Mouse (Mus musculus): Measurements from ENCODE around the gene Tram2.

Gene Tram2

DNA sequence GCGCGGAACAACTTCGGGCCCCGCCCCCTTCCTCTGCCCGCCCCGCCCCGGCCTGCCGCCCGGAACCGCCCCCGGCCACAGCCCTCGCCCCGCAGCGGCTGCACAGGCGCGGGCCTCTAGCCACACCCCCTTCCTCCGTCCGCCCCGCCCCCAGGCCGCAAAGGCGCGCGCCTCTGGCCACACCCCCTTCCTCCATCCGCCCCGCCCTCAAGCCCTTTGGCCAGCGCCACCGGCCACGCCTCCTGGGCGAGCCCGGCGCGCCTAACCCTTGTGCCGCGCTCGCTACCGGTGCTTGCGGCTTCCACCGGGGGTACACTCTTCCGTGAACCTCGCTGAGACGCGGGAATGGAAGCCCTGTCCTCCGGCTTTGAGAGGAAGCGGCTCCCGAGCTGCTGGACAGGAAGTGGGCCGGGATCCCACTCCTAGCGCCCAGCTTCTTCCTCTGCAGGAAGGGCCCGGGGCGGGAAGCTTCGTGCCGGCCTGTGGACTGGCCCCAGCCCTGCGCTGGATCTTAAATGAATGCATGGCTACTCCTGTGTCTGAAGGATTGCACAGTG lies at the start of gene Tram2:
Gene Tram2, minus strand, starts transcription at position 13 of the 557 bp plus-strand sequence.
- peak; percentile 92 for DNase-seq

DNA sequence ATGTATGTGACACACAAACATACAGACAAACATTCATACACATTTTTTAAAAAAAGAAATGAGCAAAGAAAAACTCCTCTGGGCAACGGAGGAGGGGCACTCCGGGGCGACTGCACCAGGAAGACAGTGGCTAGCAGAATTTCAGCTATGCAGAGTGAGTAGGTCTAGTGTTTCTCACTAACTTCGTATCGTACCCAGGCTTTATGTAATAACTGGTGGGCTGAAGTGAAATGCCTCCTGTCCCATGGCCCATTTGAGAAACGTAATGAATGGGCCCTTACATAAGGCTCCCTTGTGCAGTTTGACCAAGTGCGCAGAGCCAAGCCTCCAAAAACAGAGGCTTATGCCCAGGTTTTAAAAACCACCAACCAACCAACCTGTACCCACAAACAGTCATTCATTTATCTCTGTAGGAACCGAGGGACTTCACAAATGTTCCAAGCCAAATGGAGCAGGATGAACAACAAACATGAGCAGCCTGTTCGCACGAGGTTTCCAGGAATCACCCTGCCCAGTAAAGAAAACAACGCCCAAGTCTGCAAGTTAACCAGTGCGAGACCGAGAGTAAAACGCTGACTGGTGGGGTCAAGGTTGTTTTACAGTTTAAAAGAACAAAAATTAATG lies 45.8 kb upstream of the Tram2 start:
- no peak for DNase-seq

DNA sequence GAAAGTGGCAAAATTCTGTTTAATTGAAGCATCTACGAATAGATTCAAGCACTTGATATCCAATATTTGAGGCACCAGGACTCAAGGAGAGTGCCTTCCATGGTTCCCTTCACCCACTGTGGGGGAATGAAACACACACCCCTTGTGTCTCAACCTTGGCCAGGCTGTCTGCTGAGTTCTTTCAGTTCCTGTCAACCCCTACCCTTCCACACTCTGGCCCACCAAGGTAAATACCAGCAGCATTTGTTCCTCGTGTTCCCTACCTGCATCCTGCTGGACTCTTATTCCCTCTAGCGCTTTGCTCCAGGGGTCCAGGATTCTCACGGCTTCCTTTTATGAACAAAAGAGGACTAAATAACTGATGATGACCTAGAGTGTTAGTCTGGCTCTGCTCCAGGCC lies 24.8 kb upstream of the Tram2 start:
- DNase-seq = no peak

DNA sequence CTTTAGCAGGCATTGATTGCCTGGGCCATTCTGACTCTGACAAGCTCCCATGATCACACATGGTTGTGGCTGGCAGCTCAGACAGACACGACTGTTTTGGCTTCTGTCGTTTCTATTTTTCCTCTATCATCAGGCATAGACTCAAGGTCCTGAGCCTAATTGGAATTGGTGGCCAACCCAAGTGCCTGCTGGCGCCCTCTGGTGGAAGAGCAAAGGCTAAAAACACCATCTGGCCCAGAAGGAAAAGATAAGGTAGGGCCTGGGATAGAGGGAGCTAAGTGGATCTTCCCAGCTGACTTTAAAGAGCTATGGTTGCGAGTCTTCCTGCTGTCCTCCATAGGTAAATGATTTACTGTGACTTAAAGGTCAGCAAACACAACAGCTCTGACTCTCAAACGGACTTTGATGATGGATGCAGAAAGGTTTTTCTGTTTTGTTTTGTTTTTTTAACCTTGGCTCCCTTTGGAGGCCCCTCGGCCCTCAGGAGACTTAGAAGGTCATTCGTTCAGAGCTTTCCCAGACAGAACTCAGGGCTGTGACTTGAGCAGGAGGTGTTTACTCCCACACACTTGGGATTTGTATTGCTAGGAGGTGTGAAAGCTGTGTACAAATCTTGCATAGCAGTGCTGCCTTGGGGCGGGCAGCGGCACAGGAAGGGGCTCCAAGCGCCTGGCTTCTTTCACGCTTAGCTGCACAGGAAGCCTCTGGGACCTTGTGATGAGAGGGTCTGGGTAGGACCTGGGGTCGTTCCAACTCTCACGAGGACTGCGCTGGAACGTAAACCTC lies 22.4 kb upstream of the Tram2 start:
- peak; percentile 49 for DNase-seq

DNA sequence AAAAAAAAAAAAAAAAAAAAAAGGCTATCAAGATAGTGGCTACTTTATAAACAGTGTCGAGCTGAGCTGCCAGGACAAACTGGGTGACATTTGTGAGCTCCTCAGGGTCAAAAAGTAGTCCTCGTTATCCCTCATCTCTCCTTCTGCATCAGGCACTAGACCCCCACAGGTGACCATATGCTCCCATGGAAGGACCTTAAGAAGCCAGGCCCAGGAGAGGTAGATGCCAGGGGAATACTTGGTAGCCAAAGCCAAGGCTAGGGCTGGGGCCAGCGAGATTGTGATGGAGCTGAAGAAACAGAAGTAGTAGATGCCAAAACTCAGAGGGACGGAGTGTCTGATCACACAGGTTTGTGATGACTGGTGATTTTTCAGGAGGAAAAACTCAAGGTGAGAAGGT lies 21.7 kb upstream of the Tram2 start:
- no peak for DNase-seq

DNA sequence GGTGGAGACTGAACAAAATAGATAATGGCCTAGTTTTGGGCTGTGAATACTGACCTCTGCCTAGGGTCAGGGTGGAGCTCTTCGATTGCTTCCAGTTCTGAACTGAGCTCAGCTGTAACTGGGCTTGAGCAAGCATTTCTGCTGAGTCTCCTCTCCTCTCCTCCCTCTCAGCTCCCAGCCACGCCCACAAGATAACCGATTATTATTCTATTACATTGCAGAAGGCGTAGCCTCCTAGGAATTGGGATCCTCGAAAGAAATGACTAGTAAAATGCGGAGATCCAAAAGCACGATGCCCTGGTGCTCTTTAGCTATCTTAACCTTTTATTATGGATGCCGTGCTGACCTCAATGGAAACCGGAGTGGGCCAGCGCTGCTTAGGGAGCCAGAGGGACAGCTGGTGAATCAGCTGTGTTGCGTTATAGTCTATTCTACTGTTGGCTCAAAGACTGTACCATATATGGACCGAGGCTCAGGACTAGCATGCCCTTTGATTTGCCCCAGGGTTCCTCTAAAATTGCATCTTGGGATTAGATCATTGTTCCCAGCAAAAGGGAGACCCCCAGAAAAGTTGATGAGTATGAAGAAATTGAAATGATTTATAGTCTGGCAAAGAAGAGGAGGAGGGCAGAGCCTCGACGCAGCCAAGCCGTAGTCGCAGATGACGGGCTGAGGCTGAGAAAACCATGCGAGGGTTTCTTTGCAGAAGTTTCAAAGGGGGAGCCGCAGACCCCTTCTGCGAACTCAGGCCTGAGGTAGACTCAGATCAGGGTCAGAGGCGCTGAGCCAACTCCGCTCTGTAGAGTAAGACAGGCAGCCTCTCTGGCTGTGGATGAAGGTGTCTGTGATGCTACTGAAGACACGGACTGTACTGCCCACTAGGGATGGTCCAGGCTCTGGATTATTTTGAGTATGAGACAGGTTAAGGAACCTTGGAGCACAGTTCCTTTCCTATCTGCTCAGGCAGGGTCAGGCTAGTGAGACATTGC lies 18.3 kb upstream of the Tram2 start:
- no peak for DNase-seq

DNA sequence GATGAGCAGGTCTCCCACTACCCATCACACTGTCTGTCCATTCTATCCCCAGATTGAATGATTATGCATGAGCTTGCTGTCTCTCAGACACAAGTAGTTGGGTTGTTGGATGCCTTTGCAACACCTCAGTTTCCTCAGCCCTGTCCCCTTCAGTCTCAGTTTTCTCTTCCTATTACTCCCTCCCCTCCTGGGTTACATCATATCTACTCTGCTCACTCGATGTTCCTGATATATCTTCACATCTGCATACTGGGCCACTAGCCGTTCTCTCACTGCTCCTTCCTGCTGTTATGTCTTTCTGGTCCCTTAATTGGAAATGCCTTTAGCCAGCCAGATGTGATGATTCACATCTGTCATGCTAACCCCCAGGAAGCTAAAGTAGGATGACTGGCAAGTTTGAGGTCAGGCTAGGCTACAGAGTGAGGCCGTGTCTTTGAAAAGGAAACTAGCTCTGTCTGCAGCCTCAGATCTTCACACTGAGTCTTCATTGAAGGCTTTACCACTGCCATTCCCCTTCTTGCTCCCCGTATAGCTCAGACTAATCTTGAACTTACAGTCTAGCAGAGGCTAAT lies 15.7 kb upstream of the Tram2 start:
- no peak for DNase-seq

DNA sequence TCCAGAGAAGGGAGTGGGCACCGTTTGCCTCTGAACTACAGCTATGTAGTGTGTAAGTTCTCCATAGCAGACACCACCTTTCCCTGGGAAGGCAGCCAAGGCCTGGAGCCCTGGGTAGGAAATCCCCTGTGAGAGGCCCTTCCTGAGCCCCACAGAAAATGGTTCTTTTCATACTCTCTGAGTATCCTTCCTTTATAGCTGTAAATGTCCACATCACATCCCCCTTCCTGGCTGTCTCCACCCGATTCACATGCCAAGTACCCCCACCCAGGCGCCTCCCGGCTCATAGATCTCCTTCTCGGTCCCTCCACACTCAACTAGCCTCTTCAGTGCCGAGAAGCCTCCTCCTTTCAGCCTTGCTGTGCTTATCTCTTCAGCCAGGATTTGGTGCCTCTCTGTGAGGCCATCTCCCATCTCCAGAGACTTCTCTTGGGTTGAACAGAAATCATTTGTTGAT lies 10.7 kb upstream of the Tram2 start:
- no peak for DNase-seq

DNA sequence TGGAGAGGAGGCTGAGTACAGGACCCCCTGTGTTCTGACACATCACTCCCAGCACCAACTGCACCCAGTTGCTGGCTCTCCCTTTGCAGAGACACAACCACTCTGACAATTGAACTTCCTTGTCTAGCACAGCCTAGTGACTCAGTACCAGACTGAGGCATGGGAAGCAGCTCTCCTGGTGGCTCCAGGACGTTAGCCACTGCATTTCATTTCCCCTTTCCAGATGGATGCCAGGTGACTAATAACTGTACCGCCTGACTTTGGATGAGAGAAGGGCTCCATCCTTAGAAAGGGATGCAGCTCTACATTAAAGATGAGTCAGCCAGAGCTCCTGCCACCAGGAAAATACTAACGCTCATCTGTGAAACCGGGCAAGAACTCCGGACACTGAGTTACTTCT lies 7.3 kb upstream of the Tram2 start:
- no peak for DNase-seq

DNA sequence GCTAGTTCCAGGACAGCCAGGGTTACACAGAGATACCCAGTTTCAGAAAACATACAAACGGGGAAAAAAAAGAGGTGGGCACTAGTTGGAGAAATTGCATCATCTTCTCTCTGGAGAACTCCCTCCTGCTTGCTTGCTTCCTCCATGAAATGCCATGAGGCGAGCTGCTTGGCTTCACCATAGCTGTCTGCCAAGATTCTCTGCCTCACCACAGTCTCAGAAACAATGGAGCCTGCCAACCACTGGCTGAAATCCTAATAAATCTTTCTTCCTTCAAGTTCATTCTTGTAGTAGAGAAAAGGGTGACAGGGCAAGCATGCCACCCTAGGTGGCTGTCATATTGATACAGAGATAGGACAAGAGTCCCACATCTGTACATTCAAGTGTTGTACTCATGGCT lies 5.6 kb upstream of the Tram2 start:
- no peak for DNase-seq

DNA sequence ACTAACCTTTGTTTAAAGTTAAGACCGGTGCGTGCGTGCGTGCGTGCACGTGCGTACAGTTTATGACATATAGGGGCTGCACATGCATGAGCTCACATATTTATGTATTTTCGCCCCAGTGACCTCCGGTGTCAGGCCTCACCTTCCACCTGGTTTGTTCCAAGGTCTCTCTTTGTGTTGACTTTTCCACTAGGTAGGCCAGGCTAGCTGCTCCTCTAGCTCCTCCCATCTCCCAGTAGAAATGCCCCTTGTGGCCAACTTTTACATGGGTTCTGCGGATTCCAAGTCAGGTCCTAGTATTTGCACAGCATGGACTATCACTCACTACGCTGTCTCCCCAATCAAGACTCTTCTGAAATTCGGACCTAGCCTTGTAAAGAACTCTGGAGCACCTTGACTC lies 1.3 kb upstream of the Tram2 start:
- peak; percentile 34 for DNase-seq

DNA sequence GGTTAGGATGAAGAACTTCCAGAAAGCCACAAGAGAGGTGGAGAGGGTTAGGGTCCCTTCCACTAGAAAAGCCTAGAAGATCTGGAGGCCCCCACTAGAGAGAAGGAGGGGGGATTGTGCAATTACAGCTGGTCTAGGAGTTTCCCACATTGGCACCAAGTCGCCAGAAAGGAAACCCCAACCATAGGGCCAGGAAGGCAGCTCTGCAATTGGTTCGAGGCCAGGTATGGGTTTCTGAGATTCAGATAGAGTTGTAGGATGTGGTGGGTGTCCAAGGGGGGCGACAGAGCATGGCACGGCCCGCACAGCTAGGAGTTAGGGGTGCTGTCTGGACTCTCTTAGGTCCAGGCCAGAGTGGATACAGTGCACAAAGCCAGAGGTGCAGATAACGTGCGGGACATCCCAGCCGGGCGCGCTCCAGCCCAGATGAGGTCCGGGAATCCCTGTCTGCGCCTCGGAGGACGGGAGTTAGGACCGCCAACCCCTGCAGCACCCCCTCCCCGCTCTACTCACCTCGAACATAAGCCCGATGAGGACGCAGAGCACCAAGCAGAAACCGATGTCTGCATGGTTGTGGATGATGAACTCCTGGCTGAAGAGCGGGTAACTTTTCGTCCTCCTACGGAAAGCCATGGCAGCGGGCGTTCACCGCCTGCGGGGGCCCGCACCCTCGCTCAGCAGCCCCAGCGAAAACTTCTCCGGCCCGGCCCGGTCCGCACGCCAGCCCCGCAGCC lies 381 bp downstream of the Tram2 start:
- DNase-seq = no peak

DNA sequence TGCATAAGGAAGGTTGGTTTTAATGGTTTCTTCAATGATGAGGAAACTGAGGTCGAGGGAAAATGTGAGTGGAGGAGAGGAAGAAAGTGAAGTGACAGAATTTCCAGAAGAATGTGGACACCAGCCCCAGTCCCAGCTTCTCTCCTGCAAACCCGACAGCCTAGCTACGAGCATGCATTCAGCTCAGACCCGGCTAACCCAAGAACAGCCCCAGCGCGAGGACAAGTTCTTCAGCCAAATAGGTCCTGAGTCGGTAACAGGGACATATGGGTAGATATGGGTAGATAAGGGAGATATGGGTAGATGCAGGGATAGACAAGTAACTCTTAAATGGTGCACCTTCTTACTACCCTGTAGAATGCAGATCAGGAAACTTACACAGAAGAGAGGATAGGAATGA lies 1.4 kb downstream of the Tram2 start:
- DNase-seq = no peak

DNA sequence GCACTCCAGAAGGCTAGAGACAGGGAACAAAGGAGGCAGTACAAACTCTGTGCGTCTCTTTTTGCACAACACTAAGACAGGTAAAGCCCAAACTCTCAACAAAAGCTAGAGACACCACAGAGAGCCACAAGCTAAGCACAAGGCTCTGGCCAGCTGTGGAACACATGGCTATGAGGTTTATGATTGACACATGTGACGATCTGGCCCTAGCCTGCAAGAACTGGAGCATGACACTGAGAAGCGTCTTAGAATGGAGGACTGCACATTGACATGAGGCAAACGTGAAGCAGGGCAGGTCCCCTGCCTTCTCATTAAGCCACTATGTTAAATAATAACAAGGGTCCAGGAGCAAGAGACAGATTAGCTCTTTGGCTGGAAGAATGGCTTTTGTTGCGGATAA lies 1.8 kb downstream of the Tram2 start:
- peak; percentile 39 for DNase-seq

DNA sequence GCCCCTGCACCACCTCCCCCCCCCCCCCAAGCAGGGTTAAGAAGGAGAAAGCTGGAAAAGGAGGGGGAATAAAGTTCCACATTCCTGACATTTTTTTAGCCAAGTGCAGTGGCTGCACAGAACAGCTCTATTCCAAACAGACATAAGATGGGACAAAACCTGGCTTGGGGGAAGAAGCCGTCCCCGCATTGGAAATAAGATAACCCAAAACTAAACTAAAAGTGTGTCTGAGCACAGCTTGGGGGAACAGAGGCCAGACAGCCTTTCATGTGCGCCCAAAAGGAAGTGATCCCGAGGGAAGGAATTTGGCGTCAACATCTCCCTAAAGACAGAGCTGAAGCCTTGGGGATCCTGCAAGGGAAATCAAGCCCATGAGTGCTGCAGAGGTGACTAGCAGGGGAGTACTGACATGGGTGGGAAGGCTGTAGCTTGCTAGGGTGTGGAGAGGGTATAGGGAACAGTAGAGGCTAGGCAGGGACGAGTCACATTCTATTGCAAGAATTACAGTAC lies 3.0 kb downstream of the Tram2 start:
- DNase-seq = no peak

DNA sequence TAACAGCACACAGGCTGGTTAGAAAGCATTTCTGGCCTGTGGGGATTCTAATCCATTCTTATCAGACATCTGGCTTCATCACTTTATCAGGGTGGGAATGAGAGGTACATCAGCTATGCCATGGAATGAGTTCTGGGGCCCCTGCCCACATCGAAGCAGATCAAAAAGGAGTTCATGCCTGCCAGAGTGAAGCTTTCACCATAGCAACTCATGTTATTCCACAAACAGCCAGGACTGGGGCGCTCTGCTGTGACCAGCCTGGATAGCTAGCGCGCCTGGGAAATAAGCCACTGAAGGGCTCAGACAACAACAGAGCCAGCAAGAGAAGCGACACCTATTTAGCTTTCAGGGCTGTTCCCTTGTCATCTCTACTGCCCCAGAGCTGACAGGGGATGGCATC lies 4.8 kb downstream of the Tram2 start:
- peak; percentile 51 for DNase-seq

DNA sequence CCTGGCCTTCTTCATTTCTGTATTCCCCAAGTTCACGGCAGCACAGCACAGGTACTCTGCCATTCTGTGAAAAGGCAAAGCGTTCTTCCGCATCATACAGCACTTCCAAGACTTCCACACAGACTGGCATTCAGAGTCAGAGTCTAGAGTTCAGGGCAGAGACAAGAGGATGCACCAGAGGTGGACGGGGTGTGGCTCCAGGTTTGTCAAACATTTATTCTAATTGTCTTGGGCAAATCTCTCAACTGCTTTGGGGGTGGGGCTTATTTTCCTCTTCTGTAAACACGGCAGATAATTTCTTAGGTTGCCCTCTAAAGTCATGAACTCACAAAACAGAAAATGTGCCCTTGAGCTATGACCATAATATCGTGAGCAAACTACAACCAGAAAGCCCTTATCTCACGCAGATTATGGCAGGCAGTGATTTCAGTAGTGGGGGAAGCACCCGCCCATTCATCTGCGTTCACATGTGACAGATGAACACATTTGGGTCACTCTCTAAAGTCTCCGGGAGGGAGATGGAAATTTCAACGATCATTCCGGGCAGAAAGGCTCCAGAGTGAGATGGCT lies 6.1 kb downstream of the Tram2 start:
- DNase-seq = no peak

DNA sequence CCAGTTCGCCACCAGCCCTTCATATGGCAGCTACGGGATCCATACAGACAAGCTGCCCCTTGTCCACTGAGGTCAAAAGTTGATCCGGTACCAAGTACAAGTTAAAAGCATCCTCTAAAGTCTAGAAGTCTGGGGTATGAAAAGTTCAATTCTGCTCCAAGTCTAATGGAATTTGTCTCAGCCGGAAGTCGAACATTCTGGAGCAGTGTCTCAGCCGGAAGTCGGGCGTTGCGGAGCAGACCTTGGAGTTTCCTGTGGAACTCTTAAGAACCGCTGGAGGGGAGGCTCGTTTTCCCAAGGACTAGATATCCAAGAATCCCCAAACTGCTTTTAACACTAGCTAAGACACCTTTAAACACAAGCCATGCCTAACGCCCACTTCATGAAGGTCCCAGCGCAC lies 8.4 kb downstream of the Tram2 start:
- DNase-seq = no peak

DNA sequence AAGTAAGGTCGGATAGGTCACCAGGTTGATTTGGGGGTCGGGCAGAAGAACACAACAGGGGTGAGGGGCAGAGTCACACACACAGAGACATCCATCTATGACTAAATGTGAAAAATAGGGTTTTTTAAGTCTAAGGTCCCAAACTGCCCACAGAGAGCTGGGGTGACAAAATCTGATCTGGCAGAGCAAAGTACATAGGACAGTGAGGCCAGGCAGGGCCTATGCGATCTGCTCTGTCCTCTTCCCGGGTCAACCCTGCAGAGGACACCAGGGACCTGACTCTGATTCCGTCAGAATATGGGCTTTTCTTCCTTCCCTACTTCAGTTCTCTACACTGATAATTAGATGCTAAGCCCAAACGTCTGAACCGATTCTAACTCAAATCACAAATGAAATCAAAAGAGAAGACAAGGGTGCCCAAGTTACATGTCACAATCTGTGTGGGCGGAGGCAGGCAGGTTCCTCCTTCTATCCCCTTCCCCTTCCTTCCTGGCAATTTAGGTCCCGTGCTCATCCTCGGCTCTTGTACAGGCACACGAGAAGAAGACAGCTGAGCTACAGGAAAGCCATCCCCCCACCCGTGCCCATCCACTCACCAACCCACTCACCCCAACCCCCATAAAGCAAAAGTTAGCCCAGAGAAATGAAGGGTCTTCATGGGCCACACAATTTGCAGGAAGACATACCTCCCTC lies 9.1 kb downstream of the Tram2 start:
- no peak for DNase-seq

DNA sequence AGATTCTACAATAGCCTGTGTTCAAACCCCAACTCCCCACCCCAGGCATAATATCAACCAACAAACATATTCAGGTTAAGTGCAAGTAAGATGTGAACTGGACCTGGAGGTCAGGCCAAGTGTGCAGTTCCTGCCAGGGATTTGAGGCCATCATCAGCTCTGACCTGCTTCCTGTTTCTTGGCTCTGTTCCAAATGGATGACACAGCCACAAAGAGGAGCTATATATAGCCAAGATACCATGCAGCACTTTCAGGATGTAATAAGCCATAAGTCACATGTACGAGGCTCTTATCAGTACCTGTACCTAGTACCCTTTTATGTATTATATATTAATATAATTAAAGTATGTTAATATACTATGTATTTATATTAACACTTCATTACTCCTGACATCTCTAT lies 10.5 kb downstream of the Tram2 start:
- peak; percentile 71 for DNase-seq
